Mouse (Mus musculus): ENCODE measurements at regions not wholly inside any gene's neighbourhood (a gene's known extent, or its start where the extent isn't known, plus 50 kb on each side); places are given as distances from the start of the nearest gene placed in this dataset.

GRCm38 (mm10) chr11:6731505-6731904, 73.2 kb downstream of the Ramp3 start:
- intact Hi-C loops (cut with DNase I): no loop called here
